Mouse (Mus musculus): ENCODE results near the gene Paqr5.

The Paqr5 gene

GRCm38 (mm10) chr9:61910526-61911256 lies 116.0 kb downstream of the Paqr5 start:
- peak; percentile 49 for DNase-seq (ENCODE audit: low read depth, low spot score)

- DNase-seq (ENCODE audit: low read depth, low spot score): no peak
Observed at GRCm38 (mm10) chr9:61909633-61910032, 117.0 kb downstream of the Paqr5 start.

GRCm38 (mm10) chr9:61908832-61909407 lies 117.7 kb downstream of the Paqr5 start:
- no peak for DNase-seq (ENCODE audit: low read depth, low spot score)

- DNase-seq (ENCODE audit: low read depth, low spot score): no peak
Observed at GRCm38 (mm10) chr9:61908341-61908740, 118.3 kb downstream of the Paqr5 start.

GRCm38 (mm10) chr9:61907621-61908295 lies 118.9 kb downstream of the Paqr5 start:
- DNase-seq (ENCODE audit: low read depth, low spot score): no peak

- DNase-seq (ENCODE audit: low read depth, low spot score): no peak
Observed at GRCm38 (mm10) chr9:61906912-61907311, 119.7 kb downstream of the Paqr5 start.

GRCm38 (mm10) chr9:61905576-61905975 lies 121.1 kb downstream of the Paqr5 start:
- DNase-seq (ENCODE audit: low read depth, low spot score): no peak

GRCm38 (mm10) chr9:61904201-61904600 lies 122.5 kb downstream of the Paqr5 start:
- DNase-seq (ENCODE audit: low read depth, low spot score): no peak

Measured in mesoderm, embryonic 11.5 days (tissue).